Mouse (Mus musculus) stomach, postnatal 0 days (tissue): ENCODE measurements around the gene Map6d1.

Source experiments
- CTCF ChIP-seq: IDR thresholded peaks from 2 replicates; pipeline ENCODE4 v1.5.1; 2016; ENCODE audit warnings: antibody characterized with exemption, low read depth, mild to moderate bottlenecking, moderate library complexity
- EP300 ChIP-seq: optimal IDR thresholded peaks from 2 replicates; pipeline ENCODE3; 2016; ENCODE audit warnings: antibody characterized with exemption

GRCm38 (mm10) chr16:20191161-20191882 is 49.8 kb downstream of the Map6d1 start:
- TF ChIP-seq CTCF (no peak), EP300 (no peak)
